Mouse (Mus musculus): ENCODE measurements around the gene Slc22a23.
A peak's percentile ranks its signal among the peaks of the same experiment; 100 is the strongest.
"Not testable (repeated sequence)": the region's sequence is repeated elsewhere in the genome, so short reads cannot be mapped to it uniquely, and the experiment has no call there.

Gene Slc22a23

DNA sequence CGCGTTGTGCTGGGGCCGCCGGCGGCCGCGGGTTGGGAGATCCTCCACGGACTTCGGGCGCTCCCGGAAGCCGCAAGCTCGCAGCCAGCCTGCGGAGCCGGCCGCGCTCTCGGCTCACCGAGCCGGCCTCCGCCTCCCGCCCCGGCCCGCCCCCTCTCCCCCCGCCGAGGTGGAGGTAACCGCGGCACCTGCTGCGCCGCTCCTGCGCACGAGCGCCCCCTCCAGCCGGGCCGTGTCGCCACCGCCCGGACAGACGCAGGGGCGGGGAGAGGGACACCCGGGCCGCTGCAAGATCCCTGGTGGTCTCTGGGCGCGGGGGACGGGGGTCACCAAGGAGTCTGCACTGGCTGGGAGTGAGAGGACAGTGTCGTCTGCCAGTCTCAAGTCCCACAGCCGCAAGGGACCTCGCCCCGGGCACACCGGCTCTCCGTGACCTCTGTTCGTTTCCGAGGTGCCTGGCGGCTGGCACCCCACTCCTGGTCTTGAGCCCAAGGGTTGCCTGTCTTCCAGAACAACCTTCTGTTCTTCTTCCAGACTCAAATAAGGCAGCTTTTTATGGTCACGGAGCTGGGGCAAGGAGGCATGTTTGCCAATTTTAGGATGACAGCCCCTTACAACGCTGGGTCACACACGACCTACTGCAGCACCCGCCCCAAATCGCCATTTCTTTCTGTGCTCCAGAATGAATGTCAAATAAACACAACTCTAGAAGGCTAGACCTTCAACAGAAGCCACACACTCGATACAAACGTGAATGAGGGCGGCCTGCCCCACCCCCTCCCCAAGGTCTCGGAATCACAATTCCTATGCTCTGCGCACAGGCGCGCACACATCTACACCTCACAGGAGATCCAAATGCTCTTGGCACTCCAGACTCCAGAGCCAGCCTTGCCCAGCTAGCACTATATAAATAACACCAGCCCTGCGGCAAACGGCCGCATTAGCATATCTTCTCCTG is at the start of gene Slc22a23:
Slc22a23 (minus strand) TSS at position 55 of the 958 bp plus-strand sequence.
- DNase-seq, result peak; percentile 87

DNA sequence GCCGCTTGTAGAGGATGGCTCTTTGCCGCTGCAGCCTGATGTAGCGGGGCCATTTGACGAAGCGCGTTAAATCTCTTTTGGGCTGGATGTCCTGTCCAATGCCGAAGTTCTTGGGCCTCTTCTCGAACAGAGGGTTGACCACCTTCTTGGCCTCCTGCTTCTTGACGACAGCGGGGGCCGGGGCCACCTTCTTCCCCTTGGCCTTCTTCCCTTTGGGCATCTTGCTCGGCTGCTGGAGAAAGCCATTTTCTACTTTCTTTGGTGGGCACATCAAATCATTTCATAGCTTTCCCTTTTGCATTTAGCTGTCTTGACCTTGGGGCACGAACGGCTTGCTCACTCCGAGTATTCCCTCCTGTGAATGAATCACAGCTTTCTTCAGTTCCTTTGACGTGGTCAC is 49.3 kb upstream of the Slc22a23 start:
- not testable (repeated sequence) for DNase-seq

DNA sequence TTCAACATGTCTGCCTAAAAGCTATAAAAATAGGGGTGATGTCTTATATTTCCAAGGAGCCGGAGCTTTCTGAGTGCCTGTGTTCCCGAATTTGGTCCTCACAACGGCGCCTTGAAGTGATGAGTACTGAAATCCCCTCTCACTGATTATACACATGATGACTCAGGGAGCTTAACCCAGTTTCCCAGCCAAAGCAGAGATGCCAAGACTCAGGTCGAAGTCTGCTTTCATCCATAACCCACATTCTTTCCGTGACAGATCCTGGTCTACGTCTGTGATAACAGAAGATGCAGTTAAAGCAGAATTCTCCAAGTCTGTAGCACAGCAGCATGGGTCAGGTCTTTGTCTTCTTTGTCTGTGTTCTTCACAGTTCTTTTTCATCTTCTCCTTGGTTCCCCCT is 47.4 kb upstream of the Slc22a23 start:
- no peak for DNase-seq

DNA sequence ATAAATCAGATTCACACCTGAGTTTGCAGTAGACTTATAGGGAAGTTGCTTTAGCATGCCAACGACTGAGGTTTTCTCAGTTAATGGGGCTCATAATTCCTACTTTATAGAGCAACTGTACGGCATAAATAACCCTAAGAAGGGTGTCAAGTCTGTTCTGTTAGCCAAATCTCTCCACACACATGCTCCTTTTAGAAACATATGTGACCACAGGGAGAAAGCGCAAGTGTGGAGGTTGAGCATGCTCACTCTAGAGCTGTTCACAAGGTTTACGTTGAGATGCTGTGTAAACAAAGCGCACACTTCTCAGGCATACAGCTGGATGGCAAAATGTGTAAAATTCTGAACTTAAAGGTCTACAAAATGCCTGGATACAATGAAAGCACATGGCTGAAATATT is 43.2 kb upstream of the Slc22a23 start:
- DNase-seq, result no peak

DNA sequence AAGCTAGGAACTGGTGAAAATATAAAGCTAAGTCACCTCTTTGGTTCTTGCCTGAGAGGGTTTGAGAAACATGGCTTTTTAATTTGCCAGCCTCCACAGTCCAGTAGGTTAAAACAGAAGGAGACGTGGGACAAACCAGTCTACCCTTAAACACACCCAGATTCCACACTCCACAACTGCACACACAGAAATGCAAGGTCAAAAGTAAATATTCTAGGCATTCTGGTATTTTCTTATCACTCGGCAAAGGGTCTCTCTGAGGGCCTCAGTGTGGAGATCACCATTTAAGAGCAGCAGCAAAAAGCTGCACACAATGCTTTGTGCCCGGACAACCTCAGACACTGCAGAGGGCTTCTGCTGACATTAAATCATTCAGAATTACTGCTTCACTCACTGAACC is 38.4 kb upstream of the Slc22a23 start:
- DNase-seq, result no peak

DNA sequence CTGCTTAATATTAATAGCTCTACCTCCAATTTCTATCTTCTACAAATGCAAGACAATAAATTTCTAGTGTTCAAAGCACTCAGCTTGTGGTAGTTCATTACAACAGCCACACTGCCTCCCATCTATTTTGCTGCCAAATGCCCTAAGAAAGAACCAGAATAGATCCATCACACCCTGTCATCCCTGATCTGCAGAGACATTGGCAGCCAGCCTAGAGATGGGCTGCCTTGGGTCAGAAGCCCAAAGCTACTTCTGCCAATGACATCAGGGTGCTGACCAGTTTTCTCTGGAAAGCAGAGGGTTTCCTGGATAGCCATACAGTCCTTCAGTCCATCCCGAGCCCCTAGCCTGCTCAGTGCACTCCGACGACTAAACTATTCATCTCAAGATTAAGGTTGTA is 33.9 kb upstream of the Slc22a23 start:
- DNase-seq, result no peak

DNA sequence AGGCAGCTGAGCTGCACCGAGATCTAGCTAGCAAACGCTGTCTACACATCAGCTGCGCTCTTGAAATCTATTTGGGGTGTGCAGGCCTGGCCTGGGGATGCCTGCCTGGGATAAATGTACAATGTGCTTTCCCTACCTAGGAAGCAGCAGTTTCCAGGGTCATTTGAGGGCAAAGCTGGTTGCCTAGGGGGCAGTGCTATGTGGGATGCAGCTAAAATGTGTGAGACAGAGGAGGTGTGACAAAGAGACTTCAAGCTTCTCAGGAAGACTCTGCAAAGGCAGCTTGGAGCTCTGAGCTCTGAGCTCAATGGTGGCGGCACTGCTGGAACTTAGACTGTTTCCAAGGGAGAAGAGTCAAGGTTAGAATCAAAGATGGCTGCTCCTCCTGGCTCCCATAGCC is 30.2 kb upstream of the Slc22a23 start:
- no peak for DNase-seq

DNA sequence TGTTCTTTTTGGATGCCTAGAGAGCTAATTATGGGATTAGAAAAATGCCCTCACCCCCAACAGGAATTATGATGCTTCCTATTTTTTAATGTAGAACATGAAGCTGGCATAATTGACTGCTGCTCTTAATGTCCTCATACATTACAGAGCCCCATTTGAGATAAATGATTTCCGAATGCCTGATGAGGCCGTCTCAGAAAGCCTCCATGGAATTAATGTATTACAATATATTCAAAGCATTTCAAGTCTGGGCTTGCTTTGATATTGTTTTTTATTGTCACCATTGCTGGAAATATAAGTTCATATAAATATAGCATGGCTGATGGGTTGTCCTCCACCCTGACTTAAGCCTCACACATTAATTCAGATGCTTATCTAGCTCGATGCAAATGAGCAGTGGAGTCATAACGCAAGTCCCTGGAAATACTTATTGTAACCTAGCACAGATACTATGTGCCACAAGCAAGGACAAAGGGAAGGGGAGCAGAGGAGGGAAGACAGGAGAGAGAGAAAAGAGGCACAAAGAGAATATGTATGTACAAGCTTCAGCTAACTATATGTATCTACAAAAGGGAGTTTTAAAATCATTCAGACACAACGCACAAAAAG is 28.0 kb upstream of the Slc22a23 start:
- no peak for DNase-seq

DNA sequence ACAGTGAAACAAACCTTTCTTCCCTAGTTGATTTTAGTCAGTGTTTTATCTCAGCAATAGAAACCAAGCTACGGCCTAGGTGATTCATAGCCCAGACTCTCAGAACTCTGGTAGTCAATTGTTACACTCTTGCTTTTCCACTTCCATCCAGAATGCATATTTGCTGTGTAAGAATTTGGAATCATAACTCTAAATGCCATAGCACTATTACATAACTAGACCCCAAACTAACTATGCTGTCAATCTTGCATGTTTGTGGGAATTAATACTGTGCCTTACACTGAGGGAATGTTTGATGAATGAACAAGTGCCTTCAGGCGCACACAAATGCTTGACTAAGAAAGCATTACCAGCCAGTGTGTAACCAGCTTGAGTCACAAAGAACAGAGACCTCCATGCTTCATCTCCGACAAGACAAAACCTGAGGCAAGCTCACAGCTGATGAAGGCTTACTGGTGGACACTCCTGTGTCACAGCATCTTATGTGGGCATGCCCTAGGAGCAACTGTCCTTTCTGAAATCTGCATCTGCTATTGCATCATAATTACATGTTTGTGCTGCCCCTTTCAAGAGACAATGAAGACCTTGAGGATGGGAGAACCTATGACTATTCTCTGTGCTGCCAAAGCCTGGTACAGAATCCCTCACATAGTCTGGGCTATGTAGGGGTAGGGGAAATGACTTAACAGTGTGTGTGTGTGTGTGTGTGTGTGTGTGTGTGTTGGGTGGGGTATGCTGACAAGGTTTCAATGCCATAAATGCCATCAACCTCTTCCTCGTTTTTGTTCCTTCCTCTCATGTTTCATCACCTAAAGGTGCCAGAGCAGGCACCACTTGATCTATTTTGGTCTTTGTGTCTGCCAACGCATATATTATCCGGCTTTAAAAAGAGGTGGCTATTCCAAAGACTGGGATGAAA is 27.2 kb upstream of the Slc22a23 start:
- DNase-seq, result no peak

DNA sequence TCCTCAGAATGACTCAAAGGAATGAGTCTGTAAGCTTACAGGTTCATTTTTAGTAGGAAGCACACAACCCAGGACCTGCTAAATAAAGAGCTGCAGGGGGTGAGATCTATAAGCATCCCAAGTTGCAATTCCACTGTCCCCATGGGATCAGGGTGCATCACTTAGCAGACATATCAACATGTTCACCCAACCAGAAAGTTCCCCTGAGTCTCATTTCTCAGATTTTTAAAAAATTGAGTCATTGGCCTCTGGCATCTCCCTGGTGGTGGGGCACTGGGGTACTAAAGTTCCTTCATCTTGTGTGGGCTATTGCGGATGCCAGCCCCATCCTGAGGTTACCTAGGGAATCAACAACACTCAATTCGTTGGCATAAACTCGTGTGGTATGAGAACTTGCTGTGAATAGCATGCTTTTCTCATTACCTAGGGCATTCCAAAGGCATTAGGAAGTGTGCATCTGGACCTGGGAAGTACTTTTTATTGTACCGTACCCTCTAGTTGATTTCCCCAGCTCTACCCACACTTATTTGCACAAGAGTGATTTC is 25.4 kb upstream of the Slc22a23 start:
- DNase-seq, result no peak

DNA sequence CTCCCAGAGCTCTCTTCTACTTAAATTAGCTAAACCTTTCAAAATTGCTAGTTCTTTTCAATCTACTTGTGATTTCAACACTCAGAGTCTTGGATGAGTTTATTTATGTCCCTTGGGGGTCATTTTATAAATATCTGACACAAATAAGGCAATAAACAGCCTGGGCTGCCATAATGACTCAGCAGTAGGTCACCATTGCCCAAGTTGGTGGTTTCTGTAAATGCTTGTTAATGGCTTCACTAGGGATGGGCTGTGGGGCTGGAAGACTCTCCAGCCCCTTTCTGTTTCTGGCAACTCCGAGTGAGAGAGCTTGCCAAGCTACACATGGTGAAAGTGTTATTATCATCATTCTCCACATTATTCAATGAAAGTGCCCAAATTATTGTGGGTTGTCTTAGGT is 20.2 kb upstream of the Slc22a23 start:
- no peak for DNase-seq

DNA sequence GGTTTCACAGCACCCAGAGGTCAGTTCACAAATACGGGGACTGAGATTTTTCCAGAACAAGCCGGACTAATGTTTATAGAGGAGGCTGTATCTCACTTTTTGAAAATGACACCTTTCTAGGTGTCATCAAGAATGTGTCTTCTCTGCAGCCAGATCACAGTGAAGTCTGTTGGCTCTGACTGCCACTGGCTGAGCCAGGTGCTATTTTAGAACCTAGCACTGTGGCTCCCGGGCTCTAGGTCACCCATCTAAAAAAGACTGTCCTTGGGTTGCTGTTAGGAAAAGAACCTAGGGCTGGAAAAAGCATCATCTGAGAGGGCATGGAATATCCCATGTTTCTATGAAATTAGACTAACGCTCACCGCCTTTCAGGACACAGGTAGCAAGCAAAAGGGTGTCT is 10.7 kb upstream of the Slc22a23 start:
- DNase-seq, result no peak

DNA sequence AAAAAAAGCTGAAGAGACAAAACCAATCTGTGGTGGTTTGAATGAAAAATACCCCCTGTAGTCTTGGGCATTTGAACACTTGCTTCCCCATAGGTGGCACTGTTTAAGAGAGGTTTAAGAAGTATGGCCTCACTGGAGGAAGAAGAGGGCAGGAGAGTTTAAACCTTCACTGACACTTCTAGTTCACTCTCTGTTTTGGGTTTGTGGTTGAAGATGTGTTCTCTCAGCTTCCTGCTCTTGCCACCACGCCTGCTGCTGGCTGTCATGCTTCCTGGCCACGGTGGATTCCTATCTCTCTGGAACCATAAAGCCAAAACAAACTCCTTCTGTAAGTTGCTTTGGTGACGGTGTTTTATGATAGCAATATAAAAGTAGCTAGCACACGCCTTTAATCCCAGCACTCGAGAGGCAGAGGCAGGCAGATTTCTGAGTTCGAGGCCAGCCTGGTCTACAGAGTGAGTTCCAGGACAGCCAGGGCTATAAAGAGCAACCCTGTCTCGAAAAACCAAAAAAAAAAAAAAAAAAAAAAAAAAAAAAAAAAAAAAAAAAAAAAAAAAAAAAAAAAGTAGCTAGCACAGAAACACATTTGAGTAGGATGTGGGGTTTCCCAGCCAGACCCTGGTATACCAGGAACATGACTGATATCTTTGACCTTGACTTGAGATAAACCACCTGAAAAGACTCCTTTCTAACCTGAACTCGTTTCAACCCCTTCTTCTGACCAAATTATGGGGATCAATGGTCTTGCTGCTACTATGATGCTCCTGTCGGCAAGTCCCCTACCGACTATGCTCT is 10.0 kb upstream of the Slc22a23 start:
- DNase-seq, result no peak

DNA sequence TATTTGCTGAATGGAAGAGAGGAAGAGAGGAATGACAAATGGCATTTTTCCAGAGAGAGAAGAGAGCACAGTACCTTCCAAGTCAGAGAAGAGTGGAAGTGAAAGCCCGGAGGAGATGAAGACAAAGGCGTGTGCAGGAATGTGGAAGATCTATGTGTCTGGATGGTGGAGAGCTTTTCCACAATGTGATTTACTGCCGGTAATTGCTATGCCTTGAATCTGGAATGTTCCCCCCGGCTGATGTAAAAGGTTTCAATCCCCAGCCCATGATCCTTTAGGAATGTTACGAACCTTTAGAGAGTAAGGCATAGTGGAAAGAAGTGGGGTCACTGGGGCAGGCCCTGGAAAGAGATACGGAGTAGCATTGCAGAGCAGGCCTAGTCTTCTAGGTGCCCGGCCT is 8.3 kb upstream of the Slc22a23 start:
- no peak for DNase-seq

DNA sequence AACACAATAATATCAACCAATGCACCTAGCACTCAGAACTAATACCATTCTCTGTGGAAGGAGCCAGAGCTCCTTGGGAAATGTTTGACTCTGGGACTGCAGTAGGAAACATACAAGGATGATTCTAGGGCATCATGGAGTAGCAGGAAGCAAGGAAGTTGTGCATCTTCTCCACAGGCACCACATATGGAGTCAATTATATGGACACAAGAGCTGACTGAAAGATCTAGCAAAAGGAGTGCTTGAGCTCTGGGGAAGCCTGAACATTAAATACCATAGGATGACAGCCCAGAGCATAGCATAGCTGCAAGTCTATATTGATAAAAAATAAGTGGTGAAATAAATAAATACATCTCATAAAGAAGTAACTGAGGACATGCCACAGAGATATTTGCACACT is 6.5 kb upstream of the Slc22a23 start:
- DNase-seq, result no peak

DNA sequence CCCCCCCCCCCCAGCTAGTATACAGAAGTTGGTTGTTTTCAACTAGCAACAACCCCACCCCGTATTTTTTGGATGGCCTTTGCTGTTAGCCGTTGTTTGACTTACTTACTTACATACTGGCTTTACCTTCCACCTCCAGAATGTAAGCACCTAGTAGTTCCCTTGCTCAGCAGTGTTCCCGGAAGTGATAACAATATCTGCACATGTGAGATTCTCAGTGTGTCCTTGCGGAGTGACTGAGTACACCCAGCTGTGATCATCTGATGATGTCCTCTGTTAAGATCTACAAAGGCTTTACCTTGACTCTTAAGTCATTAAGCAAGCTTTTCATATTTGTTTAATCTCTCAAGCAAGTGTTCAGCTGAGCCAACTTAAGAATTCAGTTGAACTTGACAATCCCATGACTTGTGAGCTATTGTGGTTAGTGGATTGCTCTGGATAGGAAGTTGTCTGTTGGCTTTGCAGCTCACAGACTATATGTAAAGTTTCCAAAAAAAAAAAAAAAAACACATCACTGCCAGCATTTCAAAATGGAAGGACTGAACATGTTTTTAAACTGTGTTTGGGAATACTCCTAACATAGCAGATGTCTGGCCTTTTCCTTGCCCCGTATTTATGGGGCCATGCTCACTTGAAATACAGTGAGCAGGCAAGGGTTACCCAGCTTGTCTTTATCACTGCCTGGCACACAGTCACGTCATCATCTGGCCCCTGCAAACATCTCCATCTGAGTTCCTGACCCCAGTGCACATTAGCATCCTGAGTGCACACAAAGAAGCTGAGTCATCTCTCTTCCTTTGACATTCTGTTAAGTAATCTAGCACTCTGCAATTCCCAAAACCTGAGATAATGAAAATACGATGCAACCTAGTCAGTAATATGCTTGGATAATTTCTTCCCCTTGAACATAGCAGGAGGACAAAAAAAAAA is 3.2 kb upstream of the Slc22a23 start:
- no peak for DNase-seq

DNA sequence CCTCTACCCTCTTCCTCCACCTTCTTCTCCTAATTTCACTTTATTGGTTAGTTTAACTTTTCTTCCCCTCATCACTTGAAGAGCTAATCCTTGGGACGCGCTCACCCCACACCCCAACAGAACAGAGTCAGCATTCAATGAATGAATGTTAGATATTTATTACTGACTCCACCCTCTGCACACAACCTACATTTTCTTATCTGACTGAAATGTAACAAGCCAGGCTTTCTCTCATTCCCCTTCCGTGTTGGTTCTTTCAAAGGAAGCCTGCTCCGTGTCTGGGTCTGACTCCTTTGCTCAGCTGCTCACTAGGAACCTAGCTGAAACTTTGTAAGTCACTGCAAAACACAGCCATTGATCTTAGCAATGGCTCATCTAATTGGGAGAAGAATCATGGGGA is 1.8 kb upstream of the Slc22a23 start:
- no peak for DNase-seq

DNA sequence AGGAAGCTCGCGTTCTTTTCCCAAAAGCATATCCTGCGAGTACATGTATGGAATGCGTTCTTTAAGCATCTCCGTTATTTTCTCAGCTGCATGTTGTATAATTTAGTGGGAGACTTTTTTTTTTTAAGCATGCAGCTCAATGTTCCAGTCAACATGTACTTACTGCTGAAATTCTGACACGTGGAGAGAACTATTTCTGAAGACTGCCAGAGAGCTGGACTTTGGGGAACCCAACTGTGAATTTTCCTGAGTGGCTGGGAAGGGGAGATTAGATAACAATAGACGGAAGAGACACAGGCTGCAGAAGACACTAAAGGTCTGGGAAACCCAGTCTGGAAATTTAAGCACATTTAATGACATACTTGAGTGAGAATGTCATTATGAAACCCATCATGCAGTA is 1.3 kb upstream of the Slc22a23 start:
- DNase-seq, result no peak

DNA sequence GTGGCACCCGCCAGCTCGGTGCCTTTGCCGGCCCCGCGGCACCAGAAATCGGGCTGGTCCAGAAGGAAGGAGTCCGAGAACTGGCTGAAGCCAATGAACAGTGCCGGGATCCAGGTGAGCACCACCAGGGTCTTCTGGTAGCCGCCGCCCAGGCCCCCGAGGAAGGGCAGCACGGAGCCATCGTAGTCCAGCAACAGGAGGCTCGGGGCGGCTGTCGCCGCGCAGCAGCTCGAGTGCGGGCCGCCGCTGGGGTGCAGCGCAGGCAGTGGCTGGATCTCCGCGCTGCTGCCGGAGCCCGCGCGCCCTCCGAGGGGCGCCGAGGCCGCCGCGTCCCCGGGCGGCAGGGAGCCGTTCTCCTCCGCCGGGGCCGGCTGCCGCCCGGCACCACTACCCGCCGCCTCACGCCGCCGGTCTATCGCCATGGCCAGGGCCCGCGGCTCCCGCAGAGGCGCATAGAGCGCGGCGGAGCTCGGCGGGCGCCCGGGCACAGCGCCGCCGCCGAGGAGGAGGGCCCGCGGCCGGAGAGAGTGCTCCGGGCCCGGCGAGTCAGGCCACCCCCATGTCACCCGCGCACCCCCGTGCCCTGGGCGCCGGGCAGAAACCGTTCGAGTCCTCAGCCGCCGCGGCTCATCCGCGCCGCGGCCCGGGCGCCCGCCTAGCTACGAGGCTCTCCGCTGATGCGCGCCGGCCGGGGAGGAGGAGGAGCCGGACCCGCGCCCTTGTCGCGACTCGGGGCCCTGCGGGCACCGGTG is 430 bp downstream of the Slc22a23 start:
- DNase-seq, result no peak

DNA sequence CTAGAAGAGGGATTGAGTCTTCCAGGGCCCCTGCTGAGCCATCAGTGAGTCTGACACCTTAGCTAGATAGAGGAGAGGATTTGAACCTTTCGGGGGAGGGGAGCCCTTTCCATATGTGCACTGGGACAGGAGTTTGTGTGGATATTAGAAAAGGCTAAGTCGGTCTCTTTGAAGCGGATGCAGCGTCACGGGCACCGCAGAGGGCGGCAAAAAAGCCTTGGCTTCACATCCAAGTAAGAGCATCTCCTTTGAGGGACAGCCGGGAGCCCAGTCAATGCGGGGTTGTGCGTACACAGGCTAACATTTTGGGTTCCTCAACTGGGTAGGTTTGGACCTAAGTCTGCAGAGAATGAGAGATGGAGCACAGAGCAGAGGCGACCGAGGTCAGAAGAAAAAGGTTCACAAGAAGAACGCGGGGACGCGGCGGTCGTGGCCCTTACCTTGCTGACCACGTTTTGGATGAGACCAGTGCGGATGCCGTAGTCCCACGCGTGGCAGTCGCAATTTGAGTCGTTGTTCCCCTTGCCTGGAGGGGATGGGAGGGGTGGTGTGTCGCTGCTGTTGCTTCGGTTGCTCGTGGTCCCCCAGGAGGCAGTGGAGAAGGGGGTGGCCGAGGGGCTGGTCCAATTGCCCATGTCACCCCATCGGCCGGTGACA is 1.1 kb downstream of the Slc22a23 start:
- DNase-seq, result peak; percentile 66
